Mouse (Mus musculus) adrenal gland, postnatal 14 days (tissue): Measurements from ENCODE around the gene Prl2c1. TPM values are rescaled to one million over a fixed set of nuclear protein-coding genes. Genes with fewer than 3 reads are reported as not detected.
"Not testable (repeated sequence)": the region's sequence is repeated elsewhere in the genome, so short reads cannot be mapped to it uniquely, and the experiment has no call there.

Source experiments
- DNase-seq: peaks from one replicate; pipeline ENCODE4 v3.0.0; 2021; ENCODE audit warnings: mixed read lengths
- long read RNA-seq, 2 experiments: library from polyadenylated mRNA; stranded (forward); transcript quantifications; one replicate each; pipeline ENCODE4 v2.0.0; 2021
- total RNA-seq: library from RNA; stranded (reverse); gene quantifications from 2 replicates; pipeline ENCODE4 v1.2.3, GENCODE M21; 2021

Prl2c1 gene
- total RNA-seq, result not detected in 2 replicates
- long read RNA-seq, experiment 1, result 0 reads
- long read RNA-seq, experiment 2, result 0 reads

- DNase-seq, result no peak
Measured at GRCm38 (mm10) chr13:27849042-27849441, at the start of gene Prl2c1. Gene Prl2c1 (plus strand): TSS chr13:27849342.

GRCm38 (mm10) chr13:27801354-27801753 is 47.8 kb upstream of the Prl2c1 start, which contains the start of gene Prl2a1:
Gene Prl2a1 (plus strand): TSS chr13:27801654.
- DNase-seq, result no peak

GRCm38 (mm10) chr13:27802765-27803164 is 46.4 kb upstream of the Prl2c1 start:
- DNase-seq, result no peak

DNA sequence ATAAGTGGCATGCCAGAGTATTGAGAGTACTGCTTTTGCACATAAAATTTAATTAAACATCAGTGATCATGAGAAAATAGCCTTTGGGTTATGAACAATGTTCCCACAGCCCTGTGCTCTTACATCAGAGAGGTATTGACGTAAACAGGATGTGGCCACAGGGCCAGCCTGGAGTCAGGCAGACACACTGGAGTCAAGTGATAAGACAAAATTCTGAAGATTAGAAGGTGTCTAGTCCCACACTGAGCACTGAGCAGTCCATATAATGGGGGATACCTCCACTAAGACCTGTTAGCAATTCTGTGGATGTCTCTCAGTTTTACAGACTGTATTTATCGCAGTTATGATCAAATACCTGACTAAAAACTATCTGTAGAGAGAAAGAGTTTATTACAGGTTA is 55.1 kb downstream of the Prl2c1 start:
- not testable (repeated sequence) for DNase-seq

Other genes starting within 250 kb of the Prl2c1 start
- gene Prl7b1, start 238.8 kb upstream of the Prl2c1 start, total RNA-seq, result not detected in 2 replicates
- not detected in 2 replicates for gene Prl7a1, start 206.8 kb upstream of the Prl2c1 start, total RNA-seq
- gene Prl7a2, start 181.3 kb upstream of the Prl2c1 start, total RNA-seq, result not detected in 2 replicates
- gene Prl7d1, start 132.6 kb upstream of the Prl2c1 start, total RNA-seq, result not detected in 2 replicates
- gene Prl7c1, start 68.5 kb upstream of the Prl2c1 start, total RNA-seq, result not detected in 2 replicates
- not detected in 2 replicates for gene Prl2a1, start 47.7 kb upstream of the Prl2c1 start, total RNA-seq
- not detected in 2 replicates for gene Prl4a1, start 166.9 kb downstream of the Prl2c1 start, total RNA-seq